Mouse (Mus musculus) lung, postnatal 0 days (tissue): ENCODE results near the gene Cysltr1. TPM values are rescaled to one million over a fixed set of nuclear protein-coding genes. Genes with fewer than 3 reads are reported as not detected.

Source experiments
- ATAC-seq: fragments of 200-750 bp; cut with Nextera tagmentation; 2 replicates; pipeline ENCODE4 v1.8.0; 2017; ENCODE audit warnings: moderate library complexity
- DNase-seq: peaks from one replicate; pipeline ENCODE4 v3.0.0-alpha.2; 2016; ENCODE audit warnings: low spot score
- H3K27ac ChIP-seq: fragments of 300-500 bp; sonication (generic); 2 replicates; pipeline ENCODE4 v1.5.1; 2014; ENCODE audit warnings: antibody characterized with exemption, mild to moderate bottlenecking, low read length, mixed read lengths
- H3K27me3 ChIP-seq: fragments of 300-500 bp; sonication (generic); replicated peaks from 2 replicates; pipeline ENCODE4 v1.6.1; 2014; ENCODE audit warnings: low read length, mixed read lengths; ENCODE audit not compliant: insufficient read depth
- H3K36me3 ChIP-seq: fragments of 300-500 bp; sonication (generic); 2 replicates; pipeline ENCODE4 v1.6.1; 2014; ENCODE audit warnings: low read length, mixed read lengths; ENCODE audit not compliant: insufficient read depth
- H3K4me1 ChIP-seq: fragments of 300-500 bp; sonication (generic); 2 replicates; pipeline ENCODE4 v1.6.1; 2014; ENCODE audit warnings: antibody characterized with exemption, low read depth, low read length, mixed read lengths; ENCODE audit not compliant: insufficient read depth
- H3K4me2 ChIP-seq: fragments of 300-500 bp; sonication (generic); replicated peaks from 2 replicates; pipeline ENCODE4 v1.6.1; 2014; ENCODE audit warnings: low read depth, mild to moderate bottlenecking, low read length, moderate library complexity, mixed read lengths
- H3K4me3 ChIP-seq: fragments of 300-500 bp; sonication (generic); 2 replicates; pipeline ENCODE4 v1.5.1; 2014; ENCODE audit warnings: low read depth, low read length
- H3K9ac ChIP-seq: fragments of 300-500 bp; sonication (generic); replicated peaks from 2 replicates; pipeline ENCODE4 v1.6.1; 2014; ENCODE audit warnings: low read depth, mild to moderate bottlenecking
- H3K9me3 ChIP-seq: fragments of 300-500 bp; sonication (generic); 2 replicates; pipeline ENCODE4 v1.6.1; 2016; ENCODE audit warnings: low read length, mixed read lengths
- CTCF ChIP-seq: IDR thresholded peaks from 2 replicates; pipeline ENCODE4 v1.5.1; 2016; ENCODE audit warnings: antibody characterized with exemption, mild to moderate bottlenecking
- EP300 ChIP-seq: IDR thresholded peaks from 2 replicates; pipeline ENCODE4 v1.6.1; 2016; ENCODE audit warnings: antibody characterized with exemption, mild to moderate bottlenecking, control low read depth
- WGBS: fragments of 180-500 bp; shearing (Covaris S2); extraction: QIAGEN DNeasy Blood & Tissue Kit; methylation state at CpG from one replicate; pipeline ENCODE4 v1.1.7; 2014; 5-methylcytosine and 5-hydroxymethylcytosine counted together
- polyA plus RNA-seq: library from polyadenylated mRNA; unstranded; fragments of >200 nt; fragmentation: Nextera tagmentation; extraction: Ambion mirVana; gene quantifications from 2 replicates; pipeline ENCODE4 v1.2.1, GENCODE M21; 2015

Gene Cysltr1
- polyA plus RNA-seq = 4.1 and 4.6 TPM in 2 replicates

GRCm38 (mm10) chrX:106603386-106603785 is at the start of gene Cysltr1:
TSS of gene Cysltr1 (minus strand) at chrX:106603679.
- H3K9me3 ChIP-seq = no peaks in the 10 kb centered on the region
- peak; percentile 32 for DNase-seq
- peak within 1 kb of the TSS; percentile 12; the same call in 1 of the 2 replicates for H3K4me3 ChIP-seq
- no peaks in the 10 kb centered on the region for H3K4me1 ChIP-seq
- no peak within 1 kb of the TSS for H3K9ac ChIP-seq
- WGBS = 16% methylated on average over 5 of the region's 6 CpGs
- no peak for ATAC-seq
- H3K27me3 ChIP-seq = no peaks in the 10 kb centered on the region
- H3K4me2 ChIP-seq = peak within 1 kb of the TSS; percentile 39
- no peak for TF ChIP-seq EP300
- no peak for TF ChIP-seq CTCF
- no peaks in the 10 kb centered on the region for H3K36me3 ChIP-seq
- H3K27ac ChIP-seq = no peak within 1 kb of the TSS

- DNase-seq = no peak
- no peak overlapping the region for H3K4me2 ChIP-seq
- no peak overlapping the region for H3K4me3 ChIP-seq
- H3K27me3 ChIP-seq = no peaks in the 10 kb centered on the region
- H3K4me1 ChIP-seq = no peaks in the 10 kb centered on the region
- H3K9me3 ChIP-seq = no peaks in the 10 kb centered on the region
- no peak for ATAC-seq
- no peaks in the 10 kb centered on the region for H3K36me3 ChIP-seq
- H3K27ac ChIP-seq = no peak overlapping the region
- H3K9ac ChIP-seq = no peak overlapping the region
- TF ChIP-seq CTCF (no peak), EP300 (no peak)
- 67% methylated on average over 3 of the region's 3 CpGs for WGBS
Measured at GRCm38 (mm10) chrX:106634799-106635541, 31.5 kb upstream of the Cysltr1 start.

- Histone ChIP-seq H3K4me2 (no peak overlapping the region), H3K4me3 (no peak overlapping the region), H3K27ac (no peak overlapping the region), H3K36me3 (no peaks in the 10 kb centered on the region), H3K9ac (no peak overlapping the region), H3K4me1 (no peaks in the 10 kb centered on the region), H3K9me3 (no peaks in the 10 kb centered on the region), H3K27me3 (no peaks in the 10 kb centered on the region)
- DNase-seq (peak; percentile 8), ATAC-seq (no peak)
- no peak for TF ChIP-seq EP300
- no peak for TF ChIP-seq CTCF
Measured at GRCm38 (mm10) chrX:106633543-106633942, 30.1 kb upstream of the Cysltr1 start.

- 44% methylated on average over 1 of the region's 1 CpGs for WGBS
- Histone ChIP-seq H3K4me2 (no peak overlapping the region), H3K36me3 (no peaks in the 10 kb centered on the region), H3K27me3 (no peaks in the 10 kb centered on the region), H3K9me3 (no peaks in the 10 kb centered on the region), H3K27ac (no peak overlapping the region), H3K9ac (no peak overlapping the region), H3K4me1 (no peaks in the 10 kb centered on the region), H3K4me3 (no peak overlapping the region)
- TF ChIP-seq CTCF = no peak
- TF ChIP-seq EP300 = no peak
- DNase-seq (no peak), ATAC-seq (no peak)
Measured at GRCm38 (mm10) chrX:106628514-106628913, 25.0 kb upstream of the Cysltr1 start.

GRCm38 (mm10) chrX:106623667-106624066 is 20.2 kb upstream of the Cysltr1 start:
- Histone ChIP-seq H3K4me1 (no peaks in the 10 kb centered on the region), H3K4me2 (no peak overlapping the region), H3K4me3 (no peak overlapping the region), H3K27me3 (no peaks in the 10 kb centered on the region), H3K9me3 (no peaks in the 10 kb centered on the region), H3K36me3 (no peaks in the 10 kb centered on the region), H3K9ac (no peak overlapping the region), H3K27ac (no peak overlapping the region)
- ATAC-seq (no peak), DNase-seq (peak; percentile 5)
- no peak for TF ChIP-seq EP300
- TF ChIP-seq CTCF = no peak
- WGBS = 17% methylated on average over 3 of the region's 3 CpGs

GRCm38 (mm10) chrX:106622512-106622911 is 19.0 kb upstream of the Cysltr1 start:
- Histone ChIP-seq H3K36me3 (no peaks in the 10 kb centered on the region), H3K27me3 (no peaks in the 10 kb centered on the region), H3K4me1 (no peaks in the 10 kb centered on the region), H3K4me3 (no peak overlapping the region), H3K9me3 (no peaks in the 10 kb centered on the region), H3K27ac (no peak overlapping the region), H3K4me2 (no peak overlapping the region), H3K9ac (no peak overlapping the region)
- ATAC-seq (no peak), DNase-seq (no peak)
- WGBS = 52% methylated on average over 1 of the region's 1 CpGs
- no peak for TF ChIP-seq CTCF
- TF ChIP-seq EP300 = no peak
